Mouse (Mus musculus) cortical plate, adult 2 months (tissue): Measurements from ENCODE around the gene Patj.

Experiments
- CTCF ChIP-seq: fragments of 200-500 bp; IDR thresholded peaks from 2 replicates; pipeline ENCODE4 v1.5.1; 2011; ENCODE audit warnings: mild to moderate bottlenecking, control low read depth, low read length; ENCODE audit not compliant: insufficient read depth; ENCODE audit errors: extremely low read depth
- POLR2A ChIP-seq: fragments of 200-500 bp; IDR thresholded peaks from 2 replicates; pipeline ENCODE4 v1.6.1; 2011; ENCODE audit warnings: mild to moderate bottlenecking, low read length, control low read depth; ENCODE audit not compliant: insufficient read depth; ENCODE audit errors: extremely low read depth

- TF ChIP-seq CTCF = no peak
- TF ChIP-seq POLR2A = no peak
Measured at GRCm38 (mm10) chr4:98461804-98462341, 66.3 kb downstream of the Patj start.
